Mouse (Mus musculus): ENCODE results near the gene Slc25a12. TPM values are rescaled to one million over a fixed set of nuclear protein-coding genes. Genes with fewer than 3 reads are reported as not detected.

Slc25a12 gene
- polyA plus RNA-seq, 1 experiment = 35.8 TPM

- no peak overlapping the region for H3K27ac ChIP-seq (ENCODE audit: insufficient read depth, low read depth, low read length)
- TF ChIP-seq POLR2A (IDR thresholded peaks at IDR 0.05; ENCODE audit: borderline replicate concordance, low read depth, low read length) = no peak
- no peak for TF ChIP-seq CTCF (IDR thresholded peaks at IDR 0.05; ENCODE audit: low read depth, low read length)
- H3K4me1 ChIP-seq (ENCODE audit: control insufficient read depth, insufficient read depth, low read length) = no peaks in the 10 kb centered on the region
- H3K4me3 ChIP-seq (ENCODE audit: insufficient read depth, low read length) = no peak overlapping the region
Observed at GRCm38 (mm10) chr2:71294489-71294888, 73.1 kb downstream of the Slc25a12 start.

- no peak overlapping the region for H3K27ac ChIP-seq (ENCODE audit: insufficient read depth, low read depth, low read length)
- TF ChIP-seq POLR2A (IDR thresholded peaks at IDR 0.05; ENCODE audit: borderline replicate concordance, low read depth, low read length) (no peak), CTCF (IDR thresholded peaks at IDR 0.05; ENCODE audit: low read depth, low read length) (no peak)
Observed at GRCm38 (mm10) chr2:71293983-71294382, 73.6 kb downstream of the Slc25a12 start.

GRCm38 (mm10) chr2:71291566-71291965, 76.0 kb downstream of the Slc25a12 start:
- H3K4me3 ChIP-seq (ENCODE audit: insufficient read depth, low read length) = no peak overlapping the region
- no peak overlapping the region for H3K27ac ChIP-seq (ENCODE audit: insufficient read depth, low read depth, low read length)
- TF ChIP-seq POLR2A (IDR thresholded peaks at IDR 0.05; ENCODE audit: borderline replicate concordance, low read depth, low read length) = no peak
- TF ChIP-seq CTCF (IDR thresholded peaks at IDR 0.05; ENCODE audit: low read depth, low read length) = no peak
- H3K4me1 ChIP-seq (ENCODE audit: control insufficient read depth, insufficient read depth, low read length) = no peaks in the 10 kb centered on the region

More at GRCm38 (mm10) chr2:71293983-71294382, 73.6 kb downstream of the Slc25a12 start:
- Histone ChIP-seq H3K4me1 (ENCODE audit: control insufficient read depth, insufficient read depth, low read length) (no peaks in the 10 kb centered on the region), H3K4me3 (ENCODE audit: insufficient read depth, low read length) (no peak overlapping the region)

GRCm38 (mm10) chr2:71290107-71290775, 77.3 kb downstream of the Slc25a12 start:
- Histone ChIP-seq H3K4me1 (ENCODE audit: control insufficient read depth, insufficient read depth, low read length) (no peaks in the 10 kb centered on the region), H3K4me3 (ENCODE audit: insufficient read depth, low read length) (no peak overlapping the region), H3K27ac (ENCODE audit: insufficient read depth, low read depth, low read length) (no peak overlapping the region)
- TF ChIP-seq CTCF (IDR thresholded peaks at IDR 0.05; ENCODE audit: low read depth, low read length) = no peak
- TF ChIP-seq POLR2A (IDR thresholded peaks at IDR 0.05; ENCODE audit: borderline replicate concordance, low read depth, low read length) = no peak

GRCm38 (mm10) chr2:71281981-71282380, 85.6 kb downstream of the Slc25a12 start:
- H3K27ac ChIP-seq (ENCODE audit: insufficient read depth, low read depth, low read length) = no peak overlapping the region
- no peak overlapping the region for H3K4me3 ChIP-seq (ENCODE audit: insufficient read depth, low read length)
- no peak for TF ChIP-seq CTCF (IDR thresholded peaks at IDR 0.05; ENCODE audit: low read depth, low read length)
- TF ChIP-seq POLR2A (IDR thresholded peaks at IDR 0.05; ENCODE audit: borderline replicate concordance, low read depth, low read length) = no peak
- no peaks in the 10 kb centered on the region for H3K4me1 ChIP-seq (ENCODE audit: control insufficient read depth, insufficient read depth, low read length)

DNA sequence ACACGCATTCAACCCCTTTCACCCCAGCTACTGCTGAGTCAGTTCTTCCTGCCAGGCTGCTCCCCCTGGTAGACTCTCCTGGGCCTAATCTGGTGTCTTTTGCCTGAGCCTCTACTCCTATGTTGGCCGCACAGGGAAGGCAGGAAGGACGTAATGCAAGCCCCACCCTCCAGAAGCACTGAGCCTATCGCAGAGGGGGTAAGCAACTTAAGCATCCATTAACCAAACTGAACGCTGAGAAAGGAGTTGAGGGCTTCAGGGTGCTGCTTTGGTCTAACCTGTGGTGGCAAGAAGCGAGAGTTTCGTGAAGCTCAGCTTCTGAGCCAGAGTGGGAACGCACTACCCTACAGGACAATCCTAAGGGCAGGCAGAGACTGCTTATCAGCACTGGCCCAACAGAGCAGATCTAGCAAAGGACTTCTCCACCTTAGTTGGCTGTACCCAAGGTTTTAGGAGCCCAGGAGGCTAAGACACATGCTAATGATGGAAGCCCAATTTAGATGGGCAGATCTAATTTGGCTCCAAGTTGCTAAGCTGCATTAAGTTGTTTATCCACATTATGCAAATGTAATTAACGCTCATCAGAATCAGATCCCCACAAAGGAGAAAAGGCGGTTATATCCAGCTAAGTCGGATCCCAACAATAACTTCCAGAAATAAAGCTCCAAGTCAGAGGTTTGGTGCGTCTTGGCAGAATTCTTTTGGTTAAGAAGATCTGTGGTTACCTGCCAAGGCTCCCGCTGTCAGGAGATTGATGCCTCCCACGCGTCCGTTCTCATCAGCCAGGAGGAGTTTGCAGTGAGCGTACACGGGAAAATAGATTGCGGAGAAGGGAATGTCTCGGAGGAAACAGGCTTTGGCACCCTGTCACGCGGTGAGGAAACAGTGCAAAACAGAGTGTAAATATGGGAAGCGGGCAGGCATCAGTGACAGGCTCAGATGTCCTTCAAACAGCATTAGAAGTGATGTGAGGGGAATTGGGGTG, 88.5 kb downstream of the Slc25a12 start:
- H3K27ac ChIP-seq (ENCODE audit: insufficient read depth, low read depth, low read length) = no peak overlapping the region
- no peak overlapping the region for H3K4me3 ChIP-seq (ENCODE audit: insufficient read depth, low read length)
- TF ChIP-seq POLR2A (IDR thresholded peaks at IDR 0.05; ENCODE audit: borderline replicate concordance, low read depth, low read length) (no peak), CTCF (IDR thresholded peaks at IDR 0.05; ENCODE audit: low read depth, low read length) (no peak)
- peaks cover 7% of the 10 kb centered on the region for H3K4me1 ChIP-seq (ENCODE audit: control insufficient read depth, insufficient read depth, low read length)

DNA sequence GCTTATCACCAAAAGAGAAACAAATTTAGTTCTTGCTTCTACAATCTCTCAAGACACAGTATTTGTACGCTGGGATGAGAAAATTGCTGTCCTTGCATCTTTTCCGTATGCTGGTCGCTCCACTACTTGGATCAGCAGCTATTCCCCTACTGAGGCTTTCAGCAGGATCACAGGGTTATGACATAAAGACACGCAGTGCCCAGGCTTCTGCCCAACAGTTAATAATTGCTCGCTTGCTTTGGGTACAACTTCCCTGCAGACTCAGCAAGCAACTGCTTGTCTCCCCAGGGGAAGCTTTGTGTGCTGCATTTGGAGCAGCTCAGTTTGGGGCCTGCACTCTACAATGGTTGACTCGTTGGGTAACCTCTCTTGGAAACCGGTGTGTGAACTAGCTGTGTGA, 91.8 kb downstream of the Slc25a12 start:
- Histone ChIP-seq H3K4me1 (ENCODE audit: control insufficient read depth, insufficient read depth, low read length) (peaks cover 14% of the 10 kb centered on the region), H3K27ac (ENCODE audit: insufficient read depth, low read depth, low read length) (0 out of 2 replicates have a peak overlapping the region, but pooled peaks have one; percentile 2), H3K4me3 (ENCODE audit: insufficient read depth, low read length) (no peak overlapping the region)
- TF ChIP-seq POLR2A (IDR thresholded peaks at IDR 0.05; ENCODE audit: borderline replicate concordance, low read depth, low read length) (no peak), CTCF (IDR thresholded peaks at IDR 0.05; ENCODE audit: low read depth, low read length) (no peak)

GRCm38 (mm10) chr2:71273955-71274679, 93.4 kb downstream of the Slc25a12 start:
- peak overlapping the region; percentile 62 for H3K4me3 ChIP-seq (ENCODE audit: insufficient read depth, low read length)
- peak overlapping the region; percentile 74 for H3K27ac ChIP-seq (ENCODE audit: insufficient read depth, low read depth, low read length)
- TF ChIP-seq POLR2A (IDR thresholded peaks at IDR 0.05; ENCODE audit: borderline replicate concordance, low read depth, low read length) (no peak), CTCF (IDR thresholded peaks at IDR 0.05; ENCODE audit: low read depth, low read length) (no peak)
- H3K4me1 ChIP-seq (ENCODE audit: control insufficient read depth, insufficient read depth, low read length) = peaks cover 14% of the 10 kb centered on the region

DNA sequence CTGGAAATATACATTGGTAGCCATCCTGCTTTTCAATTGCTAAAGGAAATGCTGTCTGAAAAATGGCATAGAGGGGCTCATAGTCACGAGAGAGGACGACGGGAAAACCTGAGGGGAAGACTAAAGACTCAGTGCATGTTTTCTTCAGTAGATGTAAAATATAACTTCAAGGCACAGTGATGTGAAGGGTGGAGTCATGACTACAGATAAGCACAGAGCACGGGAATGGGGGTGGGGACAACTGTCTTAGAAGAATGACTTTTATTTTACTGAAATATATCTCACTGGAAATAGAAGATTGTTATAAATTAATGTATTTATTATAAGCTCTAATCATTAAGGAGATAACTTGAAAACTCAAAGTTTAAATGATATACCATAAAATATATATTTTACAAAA, 97.5 kb downstream of the Slc25a12 start:
- H3K4me1 ChIP-seq (ENCODE audit: control insufficient read depth, insufficient read depth, low read length) = peaks cover 11% of the 10 kb centered on the region
- TF ChIP-seq CTCF (IDR thresholded peaks at IDR 0.05; ENCODE audit: low read depth, low read length) = no peak
- no peak for TF ChIP-seq POLR2A (IDR thresholded peaks at IDR 0.05; ENCODE audit: borderline replicate concordance, low read depth, low read length)
- H3K4me3 ChIP-seq (ENCODE audit: insufficient read depth, low read length) = no peak overlapping the region
- H3K27ac ChIP-seq (ENCODE audit: insufficient read depth, low read depth, low read length) = no peak overlapping the region

Measured in bone marrow macrophage, adult 2 months (primary cell).